18 mouse cellular contexts compared by ENCODE assay signal in the genomic region with DNA sequence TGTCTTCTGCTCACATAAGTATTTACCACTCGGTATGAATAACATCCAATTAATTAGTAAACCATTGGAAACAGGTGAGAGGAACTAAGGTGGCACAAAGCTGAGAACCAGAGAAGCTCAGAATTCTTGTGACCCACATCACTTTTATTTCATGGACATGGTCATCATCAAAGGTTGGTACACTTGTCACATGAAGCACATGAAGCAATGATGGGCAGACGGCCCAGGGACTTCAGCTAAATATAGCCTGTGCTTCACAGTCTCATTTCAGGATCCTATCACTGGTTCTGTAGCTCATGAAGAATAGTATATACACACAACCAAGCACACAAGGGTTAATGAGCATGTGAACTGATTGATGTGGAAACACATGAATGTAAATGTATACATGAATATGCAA.
DNase-seq lines count a peak whose midpoint lies in the region; ATAC-seq lines count a peak whose summit lies in the region.
"Had no signal": no experiment of that assay in that cellular context is flagged by ENCODE, and none has a peak within 500 bp of the region (broad histone marks: within the 10 kb centered on the region; RNA-seq: fewer than 3 reads in every experiment).

No protein-coding gene starts in this region.

- H3K9me3 ChIP-seq in heart, embryonic 12.5 days (replicated peaks) = no peaks in the 10 kb centered on the region
- H3K9me3 ChIP-seq in heart, embryonic 13.5 days = no peaks in the 10 kb centered on the region
- H3K9me3 ChIP-seq in midbrain, embryonic 10.5 days (replicated peaks) = no peaks in the 10 kb centered on the region
- H3K9me3 ChIP-seq: embryonic facial prominence, embryonic 12.5 days; forebrain, embryonic 15.5 days; hindbrain, embryonic 15.5 days had no signal

- 49% methylated on average over 2 of the region's 2 CpGs for WGBS in heart, embryonic 12.5 days
- WGBS in heart, embryonic 13.5 days = 41% methylated on average over 2 of the region's 2 CpGs
- WGBS in midbrain, embryonic 10.5 days = 88% methylated on average over 2 of the region's 2 CpGs

- peaks cover 11% of the 10 kb centered on the region for H3K4me1 ChIP-seq in heart, embryonic 12.5 days (replicated peaks)
- H3K4me1 ChIP-seq in heart, embryonic 13.5 days = peaks cover 17% of the 10 kb centered on the region
- peaks cover 14% of the 10 kb centered on the region for H3K4me1 ChIP-seq in midbrain, embryonic 10.5 days
- H3K4me1 ChIP-seq: embryonic facial prominence, embryonic 12.5 days; forebrain, embryonic 15.5 days; hindbrain, embryonic 15.5 days had no signal

- no peaks in the 10 kb centered on the region for H3K36me3 ChIP-seq in heart, embryonic 12.5 days
- H3K36me3 ChIP-seq in heart, embryonic 13.5 days = no peaks in the 10 kb centered on the region
- H3K36me3 ChIP-seq in midbrain, embryonic 10.5 days = no peaks in the 10 kb centered on the region
- H3K36me3 ChIP-seq: embryonic facial prominence, embryonic 12.5 days; forebrain, embryonic 15.5 days; hindbrain, embryonic 15.5 days had no signal

- H3K4me3 ChIP-seq in heart, embryonic 12.5 days = no peak overlapping the region
- H3K4me3 ChIP-seq in heart, embryonic 13.5 days = no peak overlapping the region
- H3K4me3 ChIP-seq in midbrain, embryonic 10.5 days = no peak overlapping the region
- H3K4me3 ChIP-seq: embryonic facial prominence, embryonic 12.5 days; forebrain, embryonic 15.5 days; hindbrain, embryonic 15.5 days had no signal

- no peak overlapping the region for H3K9ac ChIP-seq in heart, embryonic 12.5 days
- no peak overlapping the region for H3K9ac ChIP-seq in heart, embryonic 13.5 days
- H3K9ac ChIP-seq: embryonic facial prominence, embryonic 12.5 days; forebrain, embryonic 15.5 days; hindbrain, embryonic 15.5 days had no signal

- no peaks in the 10 kb centered on the region for H3K27me3 ChIP-seq in heart, embryonic 12.5 days (replicated peaks)
- H3K27me3 ChIP-seq in heart, embryonic 13.5 days (replicated peaks) = no peaks in the 10 kb centered on the region
- H3K27me3 ChIP-seq in midbrain, embryonic 10.5 days (ENCODE audit: low read depth, poor library complexity, severe bottlenecking) = no peaks in the 10 kb centered on the region
- H3K27me3 ChIP-seq: embryonic facial prominence, embryonic 12.5 days; forebrain, embryonic 15.5 days; hindbrain, embryonic 15.5 days had no signal

- no peak overlapping the region for H3K4me2 ChIP-seq in heart, embryonic 12.5 days
- no peak overlapping the region for H3K4me2 ChIP-seq in heart, embryonic 13.5 days
- H3K4me2 ChIP-seq: embryonic facial prominence, embryonic 12.5 days; forebrain, embryonic 15.5 days; hindbrain, embryonic 15.5 days had no signal

- intact Hi-C loops in heart, postnatal 14 days (cut with DNase I) = loop anchor here (10.0 kb wide), 1 partner anchor 1845 kb away; no protein-coding TSS in a partner anchor

- no peak overlapping the region for H3K27ac ChIP-seq in heart, embryonic 12.5 days (ENCODE audit: poor library complexity, severe bottlenecking)
- 0 out of 2 replicates have a peak overlapping the region, but pooled peaks have one; percentile 20 for H3K27ac ChIP-seq in heart, embryonic 13.5 days (replicated peaks)
- H3K27ac ChIP-seq in midbrain, embryonic 10.5 days (replicated peaks) = no peak overlapping the region
- H3K27ac ChIP-seq: embryonic facial prominence, embryonic 12.5 days; forebrain, embryonic 15.5 days; hindbrain, embryonic 15.5 days had no signal

- peak; percentile 16 to 26 for DNase-seq in cerebellum, postnatal 14 days
- no peak for DNase-seq in cerebellum, postnatal 25 days
- DNase-seq in heart, adult 18-20 months = peak; percentile 54 to 72
- peak; percentile 36 to 52 for DNase-seq in heart, postnatal 14 days
- no peak for DNase-seq in midbrain, embryonic 10.5 days (ENCODE audit: low spot score)
- DNase-seq in yolk sac, embryonic 10.5 days (ENCODE audit: low spot score) = no peak
- DNase-seq: adrenal gland, postnatal 10 days; cerebellum, adult 18-20 months; cerebellum, adult 9-11 months; gastrocnemius, postnatal 25 days; kidney, adult 8-10 months had no signal

- no peak for ATAC-seq in heart, embryonic 12.5 days (ENCODE audit: insufficient number of reproducible peaks, low FRiP score)
- no peak for ATAC-seq in heart, embryonic 13.5 days (ENCODE audit: extremely low read depth, insufficient number of reproducible peaks, low FRiP score, low TSS enrichment)
- ATAC-seq: forebrain, embryonic 15.5 days; inflammation-experienced regulatory T-cells, adult 6 months; intestine, postnatal 0 days had no signal

Comparison
In these comparisons a context has a peak if more than half of its experiments do, and no peak if none do; other contexts are left out.
1. DNase-seq: peak in cerebellum, postnatal 14 days (2 of 2), heart, adult 18-20 months (2 of 2) and heart, postnatal 14 days (2 of 2); none in cerebellum, postnatal 25 days (0 of 2), midbrain, embryonic 10.5 days (single experiment) and yolk sac, embryonic 10.5 days (single experiment).